Mouse (Mus musculus) megakaryocyte, embryonic 14.5 days (primary cell): Measurements from ENCODE around the gene Mfsd4a.

Experiments
- FLI1 ChIP-seq: IDR thresholded peaks from 2 replicates; pipeline ENCODE4 v1.6.1; 2012; ENCODE audit warnings: low read length, inconsistent platforms, mixed read lengths
- GATA1 ChIP-seq: IDR thresholded peaks from 3 replicates; pipeline ENCODE4 v1.6.1; 2012; ENCODE audit warnings: mixed read lengths, low read length, inconsistent platforms, borderline replicate concordance

GRCm38 (mm10) chr1:132007282-132007815 is 60.5 kb downstream of the Mfsd4a start, which contains the start of gene Elk4:
- TF ChIP-seq GATA1 (no peak), FLI1 (no peak)
